Mouse (Mus musculus) layer of hippocampus, postnatal 36 days (tissue): Measurements from ENCODE around the gene Gsx1. TPM values are rescaled to one million over a fixed set of nuclear protein-coding genes. Genes with fewer than 3 reads are reported as not detected.

Source experiments
- DNase-seq, 2 experiments: peaks; one replicate each; pipeline ENCODE4 v3.0.0; 2022
- total RNA-seq, 2 experiments: library from RNA; stranded (reverse); gene quantifications; 2 replicates each; pipeline ENCODE4 v1.2.3; 2021

The Gsx1 gene
- total RNA-seq, 2 experiments from 2014 or later, result 0.56 to 0.57 TPM

GRCm38 (mm10) chr5:147207852-147208251 lies 19.4 kb downstream of the Gsx1 start:
- no peak for DNase-seq

- DNase-seq, result no peak
Observed at GRCm38 (mm10) chr5:147208471-147208870, 20.0 kb downstream of the Gsx1 start.

- peak; percentile 81 to 85 for DNase-seq
Observed at GRCm38 (mm10) chr5:147227354-147228112, 39.0 kb downstream of the Gsx1 start.

GRCm38 (mm10) chr5:147235406-147236309 lies 47.2 kb downstream of the Gsx1 start:
- DNase-seq, result no peak

Other genes with a start within 250 kb of the Gsx1 start
- gene Gtf3a, start 240.0 kb upstream of the Gsx1 start, total RNA-seq, result 10 to 100 TPM; 21.6 to 25.8 TPM
- 10 to 100 TPM; 20.9 to 22.3 TPM for gene Mtif3, start 224.9 kb upstream of the Gsx1 start, total RNA-seq
- 1 to 10 TPM; 5.6 to 6.2 TPM for gene Lnx2, start 112.1 kb upstream of the Gsx1 start, total RNA-seq
- gene Polr1d, start 111.6 kb upstream of the Gsx1 start, total RNA-seq, result 10 to 100 TPM; 64.7 to 68.5 TPM
- not detected for gene Pdx1, start 81.3 kb downstream of the Gsx1 start, total RNA-seq
- not detected for gene Cdx2, start 118.6 kb downstream of the Gsx1 start, total RNA-seq
- not detected for gene Urad, start 133.7 kb downstream of the Gsx1 start, total RNA-seq
- 1 to 10 TPM; 8.5 to 9.8 TPM for gene Flt3, start 211.8 kb downstream of the Gsx1 start, total RNA-seq
- gene Pan3, start 241.5 kb downstream of the Gsx1 start, total RNA-seq, result 100 to 1,000 TPM in 1 of 2 experiments, 10 to 100 TPM in 1; 82.4 to 118 TPM